Mouse (Mus musculus) embryo, embryonic 11.5 days (tissue): ENCODE data around the gene Med28.

Experiments used
- DNase-seq: peaks from one replicate; pipeline ENCODE4 v3.0.0-alpha.2; 2012; ENCODE audit warnings: low read depth, low spot score

Gene Med28

GRCm38 (mm10) chr5:45519960-45520808 lies at the start of gene Med28:
Gene Med28 (plus strand): TSS chr5:45520229.
- peak; percentile 79 for DNase-seq

GRCm38 (mm10) chr5:45472880-45473450 lies 47.1 kb upstream of the Med28 start:
- DNase-seq = no peak

GRCm38 (mm10) chr5:45473521-45473920 lies 46.5 kb upstream of the Med28 start:
- no peak for DNase-seq

- DNase-seq = peak; percentile 54
Measured at GRCm38 (mm10) chr5:45474215-45474614, 45.8 kb upstream of the Med28 start.

- no peak for DNase-seq
Measured at GRCm38 (mm10) chr5:45474758-45475157, 45.3 kb upstream of the Med28 start.

- DNase-seq = no peak
Measured at GRCm38 (mm10) chr5:45475771-45476170, 44.3 kb upstream of the Med28 start.

- DNase-seq = no peak
Measured at GRCm38 (mm10) chr5:45476288-45476687, 43.7 kb upstream of the Med28 start.

GRCm38 (mm10) chr5:45477601-45478000 lies 42.4 kb upstream of the Med28 start:
- no peak for DNase-seq

GRCm38 (mm10) chr5:45480066-45480465 lies 40.0 kb upstream of the Med28 start:
- no peak for DNase-seq

- DNase-seq = no peak
Measured at GRCm38 (mm10) chr5:45481125-45481524, 38.9 kb upstream of the Med28 start.

- DNase-seq = no peak
Measured at GRCm38 (mm10) chr5:45482607-45483006, 37.4 kb upstream of the Med28 start.

GRCm38 (mm10) chr5:45483654-45484053 lies 36.4 kb upstream of the Med28 start:
- no peak for DNase-seq

- no peak for DNase-seq
Measured at GRCm38 (mm10) chr5:45491776-45492175, 28.3 kb upstream of the Med28 start.

- peak; percentile 97 for DNase-seq
Measured at GRCm38 (mm10) chr5:45493191-45494092, 26.6 kb upstream of the Med28 start, which contains the start of gene Lap3. Gene Lap3 (plus strand): TSS chr5:45493374.

GRCm38 (mm10) chr5:45494093-45494755 lies 25.8 kb upstream of the Med28 start:
- no peak for DNase-seq

GRCm38 (mm10) chr5:45495429-45495975 lies 24.5 kb upstream of the Med28 start:
- no peak for DNase-seq

GRCm38 (mm10) chr5:45496042-45496441 lies 24.0 kb upstream of the Med28 start:
- DNase-seq = no peak

GRCm38 (mm10) chr5:45496479-45496878 lies 23.6 kb upstream of the Med28 start:
- DNase-seq = no peak

- no peak for DNase-seq
Measured at GRCm38 (mm10) chr5:45496930-45497550, 23.0 kb upstream of the Med28 start.

GRCm38 (mm10) chr5:45497564-45497963 lies 22.5 kb upstream of the Med28 start:
- no peak for DNase-seq

- no peak for DNase-seq
Measured at GRCm38 (mm10) chr5:45510071-45510470, 10.0 kb upstream of the Med28 start.
